In genomic region chr12:116746401-116746800, GRCm38 (mm10) we compare ENCODE assay signal across 11 mouse cellular contexts.
"Had no signal": no experiment of that assay in that cellular context is flagged by ENCODE, and none has a peak within 500 bp of the region (broad histone marks: within the 10 kb centered on the region; RNA-seq: fewer than 3 reads in every experiment).

No protein-coding gene starts in this region.

- DNase-seq: kidney, adult 8-10 months; kidney, postnatal 25 days; liver; liver, embryonic 13.5 days; liver, postnatal 0 days; retina, postnatal 1 day; right cerebral cortex, postnatal 14 days had no signal

- H3K4me2 ChIP-seq: limb, embryonic 12.5 days; liver, embryonic 13.5 days; midbrain, embryonic 12.5 days; neural tube, embryonic 13.5 days had no signal

- H3K4me3 ChIP-seq: limb, embryonic 12.5 days; liver, embryonic 13.5 days; midbrain, embryonic 12.5 days; neural tube, embryonic 13.5 days had no signal

- H3K27me3 ChIP-seq: limb, embryonic 12.5 days; liver, embryonic 13.5 days; midbrain, embryonic 12.5 days; neural tube, embryonic 13.5 days had no signal

- H3K9ac ChIP-seq: limb, embryonic 12.5 days; liver, embryonic 13.5 days; liver, postnatal 0 days; midbrain, embryonic 12.5 days; neural tube, embryonic 13.5 days had no signal

- H3K9me3 ChIP-seq: limb, embryonic 12.5 days; liver, embryonic 13.5 days; midbrain, embryonic 12.5 days; neural tube, embryonic 13.5 days had no signal

- H3K27ac ChIP-seq: limb, embryonic 12.5 days; liver, embryonic 13.5 days; midbrain, embryonic 12.5 days; neural tube, embryonic 13.5 days had no signal

- ATAC-seq: intestine, embryonic 16.5 days; liver, postnatal 0 days had no signal

- H3K36me3 ChIP-seq: limb, embryonic 12.5 days; liver, embryonic 13.5 days; midbrain, embryonic 12.5 days; neural tube, embryonic 13.5 days had no signal

- H3K4me1 ChIP-seq: limb, embryonic 12.5 days; liver, embryonic 13.5 days; midbrain, embryonic 12.5 days; neural tube, embryonic 13.5 days had no signal
